Mouse (Mus musculus) intestine, embryonic 14.5 days (tissue): ENCODE measurements around the gene Mmp14. TPM values are rescaled to one million over a fixed set of nuclear protein-coding genes. Genes with fewer than 3 reads are reported as not detected.

Experiments used
- ATAC-seq: fragments of 200-750 bp; cut with Nextera tagmentation; replicated peaks from 2 replicates; pipeline ENCODE4 v1.8.0; 2017; ENCODE audit warnings: low read depth, moderate number of reproducible peaks, moderate TSS enrichment, moderate library complexity; ENCODE audit not compliant: low FRiP score, low TSS enrichment
- DNase-seq: peaks from one replicate; pipeline ENCODE4 v3.0.0-alpha.2; 2018; ENCODE audit warnings: low spot score
- H3K27ac ChIP-seq: fragments of 300-500 bp; sonication (generic); 2 replicates; pipeline ENCODE4 v1.5.1; 2014; ENCODE audit warnings: low read depth, mild to moderate bottlenecking, control low read depth
- H3K27me3 ChIP-seq: fragments of 300-500 bp; sonication (generic); replicated peaks from 2 replicates; pipeline ENCODE4 v1.6.1; 2014; ENCODE audit warnings: low read length, control low read depth; ENCODE audit not compliant: control insufficient read depth, insufficient read depth
- H3K36me3 ChIP-seq: fragments of 300-500 bp; sonication (generic); 2 replicates; pipeline ENCODE4 v1.6.1; 2014; ENCODE audit warnings: low read length, control low read depth; ENCODE audit not compliant: control insufficient read depth, insufficient read depth
- H3K4me1 ChIP-seq: fragments of 300-500 bp; sonication (generic); replicated peaks from 2 replicates; pipeline ENCODE4 v1.6.1; 2014; ENCODE audit warnings: low read length, control low read depth, mixed read lengths; ENCODE audit not compliant: control insufficient read depth, insufficient read depth
- H3K4me2 ChIP-seq: fragments of 300-500 bp; sonication (generic); 2 replicates; pipeline ENCODE4 v1.6.1; 2014; ENCODE audit warnings: low read length
- H3K4me3 ChIP-seq: fragments of 300-500 bp; sonication (generic); 2 replicates; pipeline ENCODE4 v1.5.1; 2014; ENCODE audit warnings: low read depth, low read length, control low read depth, mixed read lengths
- H3K9ac ChIP-seq: fragments of 300-500 bp; sonication (generic); 2 replicates; pipeline ENCODE4 v1.6.1; 2014; ENCODE audit warnings: mild to moderate bottlenecking, low read length
- H3K9me3 ChIP-seq: fragments of 300-500 bp; sonication (generic); 2 replicates; pipeline ENCODE4 v1.6.1; 2016; ENCODE audit warnings: low read length, control low read depth; ENCODE audit not compliant: control insufficient read depth
- WGBS: fragments of 180-500 bp; shearing (Covaris S2); extraction: QIAGEN DNeasy Blood & Tissue Kit; methylation state at CpG from one replicate; pipeline ENCODE4 v1.1.7; 2014; 5-methylcytosine and 5-hydroxymethylcytosine counted together
- polyA plus RNA-seq: library from polyadenylated mRNA; unstranded; fragments of >200 nt; fragmentation: Nextera tagmentation; extraction: Ambion mirVana; gene quantifications from 2 replicates; pipeline ENCODE4 v1.2.1, GENCODE M21; 2014

Gene Mmp14
- 129 and 133 TPM in 2 replicates for polyA plus RNA-seq

DNA sequence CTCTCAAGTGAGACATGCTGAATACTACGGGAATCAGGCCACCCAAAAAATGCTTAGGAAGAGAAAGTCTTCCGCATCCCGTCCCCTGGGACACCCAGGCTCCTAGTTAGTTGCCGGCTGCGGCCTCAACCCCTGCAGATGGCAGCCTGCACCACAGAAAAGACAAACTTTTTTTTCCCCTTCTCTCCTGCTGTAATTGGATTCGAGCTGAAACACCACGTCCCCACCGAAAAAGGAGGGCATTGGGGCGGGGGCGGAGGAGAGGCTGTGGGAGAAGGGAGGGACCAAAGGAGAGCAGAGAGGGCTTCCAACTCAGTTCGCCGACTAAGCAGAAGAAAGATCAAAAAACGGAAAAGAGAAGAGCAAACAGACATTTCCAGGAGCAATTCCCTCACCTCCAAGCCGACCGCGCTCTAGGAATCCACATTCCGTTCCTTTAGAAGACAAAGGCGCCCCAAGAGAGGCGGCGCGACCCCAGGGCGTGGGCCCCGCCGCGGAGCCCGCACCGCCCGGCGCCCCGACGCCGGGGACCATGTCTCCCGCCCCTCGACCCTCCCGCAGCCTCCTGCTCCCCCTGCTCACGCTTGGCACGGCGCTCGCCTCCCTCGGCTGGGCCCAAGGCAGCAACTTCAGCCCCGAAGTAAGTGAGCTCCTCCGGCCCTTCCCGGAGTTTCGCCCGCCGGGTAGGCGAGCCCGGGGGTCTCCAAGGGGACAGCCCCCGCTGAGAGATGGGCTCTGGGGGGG, at the start of gene Mmp14:
Gene Mmp14 (plus strand): TSS at position 279 of the 744 bp plus-strand sequence.
- under 1% methylated on average over 49 of the region's 49 CpGs for WGBS
- Histone ChIP-seq H3K9ac (peak within 1 kb of the TSS; percentile 99), H3K36me3 (peaks cover 29% of the 10 kb centered on the region), H3K4me1 (peaks cover 48% of the 10 kb centered on the region), H3K27me3 (no peaks in the 10 kb centered on the region), H3K27ac (peak within 1 kb of the TSS; percentile 99), H3K9me3 (no peaks in the 10 kb centered on the region), H3K4me2 (peak within 1 kb of the TSS; percentile 70), H3K4me3 (peak within 1 kb of the TSS; percentile 87)
- ATAC-seq, result peak; percentile 48
- DNase-seq, result no peak

DNA sequence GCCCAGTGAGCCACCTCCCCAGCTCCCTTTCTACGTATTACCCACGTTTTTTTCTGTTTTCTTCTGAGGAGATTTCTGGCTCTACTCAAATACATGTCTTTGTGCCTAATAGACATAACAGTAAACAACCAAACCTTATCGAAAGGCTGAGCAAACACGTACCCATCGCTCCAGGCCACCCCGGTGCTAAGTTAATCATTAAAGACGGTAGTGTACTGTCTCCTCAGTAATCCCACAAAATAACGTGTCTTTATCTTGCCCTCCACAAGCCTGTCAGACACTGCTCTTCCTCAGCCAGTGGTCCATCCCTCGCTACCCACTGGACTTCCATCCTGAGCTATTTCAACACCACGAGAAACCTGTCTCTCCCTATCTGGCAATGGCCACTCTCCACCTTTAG, 49.6 kb upstream of the Mmp14 start:
- 0 out of 2 replicates have a peak, but pooled peaks have one; percentile 25 for ATAC-seq

DNA sequence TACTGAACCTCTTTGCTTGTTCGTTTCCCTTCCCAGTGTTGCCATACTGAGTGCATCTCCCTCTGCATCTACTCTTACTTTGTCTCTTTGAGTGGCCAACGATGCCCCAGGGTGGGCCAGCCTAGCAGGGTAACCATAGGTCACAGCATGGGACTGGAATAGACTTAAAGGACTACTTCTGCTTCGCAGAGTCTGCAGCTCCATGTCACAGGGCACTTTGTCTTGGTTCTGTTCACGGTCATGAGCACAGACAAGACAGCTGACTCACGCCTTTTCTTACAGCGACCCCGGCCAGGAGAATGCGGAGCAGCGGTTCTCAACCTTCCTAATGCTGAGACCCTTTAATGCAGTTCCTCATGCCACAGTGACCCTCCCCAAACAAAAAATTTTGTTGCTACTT, 48.8 kb upstream of the Mmp14 start:
- peaks cover 14% of the 10 kb centered on the region for H3K4me1 ChIP-seq
- no peak overlapping the region for H3K9ac ChIP-seq
- ATAC-seq (no peak), DNase-seq (no peak)
- no peaks in the 10 kb centered on the region for H3K36me3 ChIP-seq
- H3K9me3 ChIP-seq, result no peaks in the 10 kb centered on the region
- 78% methylated on average over 9 of the region's 9 CpGs for WGBS
- no peak overlapping the region; the same call in 1 of the 2 replicates for H3K27ac ChIP-seq
- H3K4me3 ChIP-seq, result no peak overlapping the region
- H3K27me3 ChIP-seq, result no peaks in the 10 kb centered on the region
- H3K4me2 ChIP-seq, result no peak overlapping the region

More for the DNA sequence above, 49.6 kb upstream of the Mmp14 start:
- H3K9me3 ChIP-seq, result no peaks in the 10 kb centered on the region
- H3K4me3 ChIP-seq, result no peak overlapping the region
- no peaks in the 10 kb centered on the region for H3K27me3 ChIP-seq
- no peak for DNase-seq
- no peaks in the 10 kb centered on the region for H3K36me3 ChIP-seq
- WGBS, result 67% methylated on average over 10 of the region's 10 CpGs
- H3K4me2 ChIP-seq, result no peak overlapping the region
- no peak overlapping the region; the same call in 1 of the 2 replicates for H3K27ac ChIP-seq
- peaks cover 14% of the 10 kb centered on the region for H3K4me1 ChIP-seq
- no peak overlapping the region for H3K9ac ChIP-seq

DNA sequence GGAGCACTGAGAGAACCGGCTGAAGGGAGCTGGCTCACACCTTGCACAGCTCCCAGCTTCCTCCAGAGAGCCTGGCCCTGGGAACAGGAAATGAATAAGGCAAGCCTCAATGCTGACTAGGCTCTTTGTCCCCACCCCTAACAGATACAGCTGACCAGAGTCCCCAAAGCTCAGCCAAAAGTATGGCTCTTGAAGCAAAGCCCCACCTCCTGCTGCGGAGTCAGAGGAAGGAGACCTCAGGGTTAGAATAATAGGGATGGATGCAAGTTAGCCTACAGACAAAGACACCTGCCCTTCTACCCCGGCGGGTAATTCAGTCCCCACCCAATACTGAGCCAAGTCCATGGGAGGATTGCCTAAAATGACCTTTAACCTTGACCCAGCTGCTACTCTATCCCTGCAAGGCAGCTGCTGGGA, 48.0 kb upstream of the Mmp14 start:
- peaks cover 14% of the 10 kb centered on the region for H3K4me1 ChIP-seq
- no peak overlapping the region for H3K4me2 ChIP-seq
- DNase-seq (no peak), ATAC-seq (peak; percentile 57; the same call in 1 of the 2 replicates)
- 58% methylated on average over 4 of the region's 4 CpGs for WGBS
- no peaks in the 10 kb centered on the region for H3K36me3 ChIP-seq
- no peak overlapping the region; the same call in 1 of the 2 replicates for H3K27ac ChIP-seq
- no peaks in the 10 kb centered on the region for H3K9me3 ChIP-seq
- no peak overlapping the region for H3K4me3 ChIP-seq
- H3K9ac ChIP-seq, result no peak overlapping the region
- no peaks in the 10 kb centered on the region for H3K27me3 ChIP-seq

DNA sequence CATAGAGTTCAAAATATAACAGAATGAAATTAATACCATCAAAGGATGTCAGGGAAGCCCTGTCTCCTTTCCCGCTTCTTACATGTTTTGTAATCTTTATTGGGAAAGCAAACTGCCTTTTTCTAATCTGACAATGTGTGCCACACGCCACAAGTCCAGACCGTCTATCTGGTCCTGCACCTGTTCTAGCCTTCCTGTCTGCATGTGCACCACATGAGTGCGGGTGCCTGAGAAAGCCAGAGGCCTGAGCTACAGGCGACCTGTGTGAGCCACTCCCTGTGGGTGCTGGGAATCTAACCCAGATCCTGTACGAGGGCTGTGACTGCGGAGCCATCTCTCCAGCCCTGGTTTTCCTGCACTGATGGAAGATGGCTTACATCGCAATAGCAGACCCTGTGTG, 47.0 kb upstream of the Mmp14 start:
- WGBS, result 88% methylated on average over 8 of the region's 8 CpGs
- H3K27ac ChIP-seq, result no peak overlapping the region

DNA sequence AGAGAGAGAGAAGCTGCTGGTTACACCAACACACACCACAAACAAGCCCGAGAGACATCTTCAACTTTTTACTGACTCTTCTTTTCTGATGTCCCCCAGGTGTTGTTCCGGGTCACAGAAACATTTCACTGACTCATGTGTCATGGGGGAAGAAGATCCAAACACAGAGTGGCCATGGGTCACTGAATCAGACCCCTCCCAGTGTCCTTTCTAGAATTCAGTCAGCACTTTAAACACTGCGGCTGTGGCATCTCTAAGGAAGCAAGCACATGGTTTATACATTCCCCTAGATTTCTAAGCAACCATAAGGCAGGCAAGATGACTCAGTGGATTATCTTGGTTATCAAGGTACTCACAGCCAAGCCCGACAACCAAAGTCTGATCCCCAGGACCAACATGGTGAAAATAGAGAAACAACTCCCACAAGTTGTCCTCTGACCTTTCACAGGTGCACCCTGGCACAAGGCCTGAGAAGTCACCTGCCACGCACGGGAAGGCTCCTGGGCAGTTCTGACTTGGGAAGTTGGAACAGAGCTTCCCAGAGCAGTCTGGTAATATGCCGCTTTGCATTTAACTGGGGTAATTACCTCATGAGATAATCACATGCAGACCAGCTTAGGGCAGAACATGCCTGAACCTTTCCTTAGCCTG, 45.3 kb upstream of the Mmp14 start:
- Histone ChIP-seq H3K4me2 (no peak overlapping the region), H3K36me3 (no peaks in the 10 kb centered on the region), H3K27me3 (no peaks in the 10 kb centered on the region), H3K4me3 (no peak overlapping the region), H3K9me3 (no peaks in the 10 kb centered on the region), H3K27ac (no peak overlapping the region), H3K4me1 (peaks cover 8% of the 10 kb centered on the region), H3K9ac (no peak overlapping the region)
- WGBS, result 77% methylated on average over 7 of the region's 7 CpGs
- DNase-seq (no peak), ATAC-seq (no peak)

More for the DNA sequence above, 47.0 kb upstream of the Mmp14 start:
- no peak for DNase-seq
- Histone ChIP-seq H3K4me3 (no peak overlapping the region), H3K9me3 (no peaks in the 10 kb centered on the region), H3K27me3 (no peaks in the 10 kb centered on the region), H3K9ac (no peak overlapping the region), H3K4me2 (no peak overlapping the region), H3K36me3 (no peaks in the 10 kb centered on the region), H3K4me1 (peaks cover 14% of the 10 kb centered on the region)
- no peak for ATAC-seq

DNA sequence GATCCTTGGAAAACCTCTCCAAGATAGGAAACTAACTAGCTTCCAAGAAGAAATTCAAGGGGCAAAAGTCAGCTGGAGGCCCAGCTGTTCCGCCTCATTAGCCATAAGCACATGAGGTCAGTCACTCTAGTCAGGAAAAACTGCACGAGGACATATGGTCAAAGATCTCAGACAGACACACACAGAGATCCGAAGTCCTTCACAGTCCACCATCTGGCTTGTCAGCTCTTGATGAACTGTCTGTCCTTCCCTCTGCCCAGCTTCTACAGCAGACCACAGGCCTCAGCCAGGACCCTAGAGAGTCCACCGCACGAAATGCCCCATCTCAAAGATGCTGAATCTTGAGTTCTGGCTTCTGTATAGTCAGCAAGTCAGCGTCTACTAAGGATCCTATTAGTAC, 43.9 kb upstream of the Mmp14 start:
- Histone ChIP-seq H3K9ac (no peak overlapping the region), H3K9me3 (no peaks in the 10 kb centered on the region), H3K27me3 (no peaks in the 10 kb centered on the region), H3K36me3 (no peaks in the 10 kb centered on the region), H3K4me1 (peaks cover 8% of the 10 kb centered on the region), H3K27ac (no peak overlapping the region), H3K4me3 (no peak overlapping the region), H3K4me2 (no peak overlapping the region)
- DNase-seq, result no peak
- no peak for ATAC-seq
- whole genome bisulfite sequencing, result 68% methylated on average over 6 of the region's 6 CpGs

DNA sequence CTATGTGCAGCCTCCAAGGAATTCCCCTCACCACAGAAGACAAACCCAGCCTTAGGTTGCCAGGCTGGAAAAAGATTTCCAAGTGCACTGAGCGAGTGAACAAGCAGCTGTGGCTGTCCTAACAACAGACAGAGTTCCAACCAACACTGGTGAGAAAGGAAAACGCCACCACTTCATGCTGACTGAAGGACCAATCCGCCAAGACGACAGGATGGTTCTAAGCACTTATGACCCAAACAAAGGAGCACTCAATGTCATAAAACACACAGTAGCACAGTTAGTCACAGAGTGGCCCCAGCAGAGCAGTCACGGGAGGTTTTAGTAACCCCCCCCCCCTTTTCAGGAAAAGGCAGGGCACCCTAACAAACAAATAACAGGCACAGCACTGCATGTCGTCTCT, 40.6 kb upstream of the Mmp14 start:
- ATAC-seq, result no peak
- DNase-seq, result no peak
- Histone ChIP-seq H3K36me3 (no peaks in the 10 kb centered on the region), H3K4me3 (no peak overlapping the region), H3K27ac (no peak overlapping the region), H3K9ac (no peak overlapping the region), H3K4me1 (no peaks in the 10 kb centered on the region), H3K4me2 (no peak overlapping the region), H3K9me3 (no peaks in the 10 kb centered on the region), H3K27me3 (no peaks in the 10 kb centered on the region)
- WGBS, result 41% methylated on average over 6 of the region's 6 CpGs
